Mouse (Mus musculus): ENCODE measurements around the gene Uck2.

GRCm38 (mm10) chr1:167274646-167275390, 10.3 kb downstream of the Uck2 start:
- TF ChIP-seq CTCF (IDR thresholded peaks at IDR 0.05; ENCODE audit: control insufficient read depth, insufficient read depth, insufficient replicate concordance, low read depth, low read length) = no peak
- TF ChIP-seq POLR2A (IDR thresholded peaks at IDR 0.05; ENCODE audit: control insufficient read depth, low read depth, low read length) = no peak
